Mouse (Mus musculus): Measurements from ENCODE around the gene Tspan18. TPM values are rescaled to one million over a fixed set of nuclear protein-coding genes. Genes with fewer than 3 reads are reported as not detected.

Gene Tspan18
- polyA plus RNA-seq, 1 experiment, result 10.6 TPM

DNA sequence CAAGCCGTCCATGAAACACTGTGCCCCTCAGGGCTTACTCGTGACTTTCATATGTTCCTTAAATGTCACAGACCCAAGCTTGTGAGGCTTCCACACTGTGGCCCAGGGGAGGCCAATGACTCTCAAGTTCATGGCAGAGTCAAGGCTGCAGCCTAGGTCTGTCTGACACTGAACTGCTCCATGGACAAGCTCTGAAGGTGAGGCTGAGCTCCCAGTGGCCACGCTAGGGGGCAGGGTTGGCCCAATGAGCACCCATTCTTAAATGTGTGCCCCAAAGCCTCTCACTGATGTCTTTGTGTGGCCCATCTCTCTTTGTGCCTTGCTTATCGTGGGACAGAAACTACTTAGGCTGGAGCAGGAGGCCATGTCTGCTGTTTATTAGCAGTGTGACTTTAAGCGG, 113.9 kb downstream of the Tspan18 start:
- TF ChIP-seq POLR2A (IDR thresholded peaks at IDR 0.05; ENCODE audit: low read depth, low read length) (no peak), CTCF (IDR thresholded peaks at IDR 0.05; ENCODE audit: extremely low read depth, insufficient read depth, insufficient read length, insufficient replicate concordance) (no peak)
- DNase-seq (ENCODE audit: low read depth in 1 of 2, low spot score in 2 of 2), result no peak
- WGBS, result 88% methylated on average over 5 of the region's 5 CpGs
- Histone ChIP-seq H3K27ac (ENCODE audit: insufficient read depth, low read length) (no peak overlapping the region), H3K36me3 (ENCODE audit: control insufficient read depth, insufficient read depth, low read length) (no peaks in the 10 kb centered on the region), H3K27me3 (ENCODE audit: control insufficient read depth, insufficient read depth, low read length) (no peaks in the 10 kb centered on the region), H3K4me3 (ENCODE audit: extremely low read depth, insufficient read depth, insufficient read length) (no peak overlapping the region), H3K4me1 (ENCODE audit: control insufficient read depth, insufficient read depth, insufficient read length) (no peaks in the 10 kb centered on the region; the same call in 1 of the 2 replicates)

DNA sequence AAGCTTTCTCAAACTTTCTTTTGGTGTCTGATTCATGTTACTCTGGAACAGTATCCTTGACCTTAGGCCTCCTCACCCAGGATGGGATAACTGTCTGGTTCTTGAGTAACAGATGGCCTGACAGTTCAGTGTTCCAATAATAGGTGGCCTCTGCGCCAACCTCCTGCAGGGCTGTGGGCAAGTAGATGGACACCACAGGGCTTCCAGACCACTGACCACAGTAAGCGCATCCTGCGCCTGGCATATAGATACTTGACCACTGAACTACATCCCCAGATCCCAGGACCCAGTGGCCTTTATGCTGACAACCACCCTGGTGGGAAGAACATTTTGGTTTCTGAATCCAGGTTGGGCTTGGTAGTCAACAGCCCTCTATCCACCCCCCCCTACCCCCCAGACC, 114.7 kb downstream of the Tspan18 start:
- WGBS, result 95% methylated on average over 3 of the region's 3 CpGs
- H3K4me1 ChIP-seq (ENCODE audit: control insufficient read depth, insufficient read depth, insufficient read length), result no peaks in the 10 kb centered on the region; the same call in 1 of the 2 replicates
- no peaks in the 10 kb centered on the region for H3K36me3 ChIP-seq (ENCODE audit: control insufficient read depth, insufficient read depth, low read length)
- no peak for DNase-seq (ENCODE audit: low read depth in 1 of 2, low spot score in 2 of 2)
- no peak overlapping the region for H3K4me3 ChIP-seq (ENCODE audit: extremely low read depth, insufficient read depth, insufficient read length)
- no peak overlapping the region for H3K27ac ChIP-seq (ENCODE audit: insufficient read depth, low read length)
- TF ChIP-seq POLR2A (IDR thresholded peaks at IDR 0.05; ENCODE audit: low read depth, low read length) (no peak), CTCF (IDR thresholded peaks at IDR 0.05; ENCODE audit: extremely low read depth, insufficient read depth, insufficient read length, insufficient replicate concordance) (no peak)
- no peaks in the 10 kb centered on the region for H3K27me3 ChIP-seq (ENCODE audit: control insufficient read depth, insufficient read depth, low read length)

DNA sequence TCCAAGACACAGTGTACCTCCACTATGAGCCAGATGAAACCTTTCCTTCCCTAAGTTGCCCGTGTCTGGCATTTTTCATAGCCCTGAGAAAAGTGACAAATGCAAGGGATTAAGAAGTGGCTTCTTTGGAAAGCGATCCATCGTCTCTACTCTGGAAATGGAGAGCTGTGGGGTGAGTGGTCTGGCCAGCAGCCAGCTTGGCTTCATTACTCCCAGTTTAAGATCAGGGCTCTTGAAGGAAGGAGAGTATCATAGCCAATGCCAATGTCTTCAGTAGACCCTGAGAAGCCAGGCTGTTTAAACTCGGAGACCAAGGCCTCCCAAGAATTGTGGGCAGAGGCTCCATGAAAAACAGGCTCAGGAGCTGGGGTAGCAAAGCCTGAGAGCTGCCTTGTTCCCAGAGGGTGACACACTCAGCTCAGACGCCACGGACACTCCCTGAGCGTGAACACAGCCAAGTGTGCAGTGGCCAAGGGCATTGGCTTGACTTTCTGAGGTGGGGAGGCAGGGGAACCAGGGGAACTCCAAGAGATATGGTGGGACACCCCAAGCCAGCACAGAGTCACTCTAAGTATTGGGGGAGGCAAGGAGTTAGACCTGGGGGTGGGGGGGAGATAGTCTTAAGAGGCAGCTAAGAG, 115.8 kb downstream of the Tspan18 start:
- Histone ChIP-seq H3K4me3 (ENCODE audit: extremely low read depth, insufficient read depth, insufficient read length) (no peak overlapping the region), H3K4me1 (ENCODE audit: control insufficient read depth, insufficient read depth, insufficient read length) (peaks cover 8% of the 10 kb centered on the region; the same call in 1 of the 2 replicates), H3K27me3 (ENCODE audit: control insufficient read depth, insufficient read depth, low read length) (no peaks in the 10 kb centered on the region), H3K36me3 (ENCODE audit: control insufficient read depth, insufficient read depth, low read length) (no peaks in the 10 kb centered on the region), H3K27ac (ENCODE audit: insufficient read depth, low read length) (no peak overlapping the region)
- TF ChIP-seq CTCF (IDR thresholded peaks at IDR 0.05; ENCODE audit: extremely low read depth, insufficient read depth, insufficient read length, insufficient replicate concordance), result no peak
- no peak for TF ChIP-seq POLR2A (IDR thresholded peaks at IDR 0.05; ENCODE audit: low read depth, low read length)
- DNase-seq (ENCODE audit: low read depth in 1 of 2, low spot score in 2 of 2), result no peak
- 82% methylated on average over 7 of the region's 7 CpGs for WGBS

DNA sequence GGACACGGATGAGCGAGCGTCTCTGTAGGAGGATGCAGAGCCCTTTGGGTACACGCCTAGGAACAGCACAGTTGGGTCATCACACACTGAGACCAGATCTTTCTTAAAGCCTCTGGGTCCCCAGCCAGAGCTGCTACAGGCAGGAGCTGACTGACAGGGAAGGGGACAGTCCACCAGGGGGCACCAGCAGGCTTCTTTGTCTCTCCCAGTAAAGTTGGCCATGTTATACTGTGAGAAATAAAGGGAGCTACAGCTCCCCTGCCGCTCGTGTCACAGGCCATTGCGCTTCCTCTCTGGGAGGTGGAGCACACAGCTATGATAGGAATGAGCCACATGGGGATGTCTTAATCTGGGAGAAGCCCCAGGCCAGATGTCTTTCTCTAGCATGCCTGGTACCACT, 117.3 kb downstream of the Tspan18 start:
- Histone ChIP-seq H3K4me3 (ENCODE audit: extremely low read depth, insufficient read depth, insufficient read length) (no peak overlapping the region), H3K36me3 (ENCODE audit: control insufficient read depth, insufficient read depth, low read length) (no peaks in the 10 kb centered on the region), H3K27ac (ENCODE audit: insufficient read depth, low read length) (no peak overlapping the region), H3K4me1 (ENCODE audit: control insufficient read depth, insufficient read depth, insufficient read length) (peaks cover 8% of the 10 kb centered on the region; the same call in 1 of the 2 replicates), H3K27me3 (ENCODE audit: control insufficient read depth, insufficient read depth, low read length) (no peaks in the 10 kb centered on the region)
- peak; percentile 18 to 71 for DNase-seq (ENCODE audit: low read depth in 1 of 2, low spot score in 2 of 2)
- WGBS, result 37% methylated on average over 7 of the region's 7 CpGs
- no peak for TF ChIP-seq POLR2A (IDR thresholded peaks at IDR 0.05; ENCODE audit: low read depth, low read length)
- TF ChIP-seq CTCF (IDR thresholded peaks at IDR 0.05; ENCODE audit: extremely low read depth, insufficient read depth, insufficient read length, insufficient replicate concordance), result peak; percentile 67; the same call in 1 of the 2 replicates

DNA sequence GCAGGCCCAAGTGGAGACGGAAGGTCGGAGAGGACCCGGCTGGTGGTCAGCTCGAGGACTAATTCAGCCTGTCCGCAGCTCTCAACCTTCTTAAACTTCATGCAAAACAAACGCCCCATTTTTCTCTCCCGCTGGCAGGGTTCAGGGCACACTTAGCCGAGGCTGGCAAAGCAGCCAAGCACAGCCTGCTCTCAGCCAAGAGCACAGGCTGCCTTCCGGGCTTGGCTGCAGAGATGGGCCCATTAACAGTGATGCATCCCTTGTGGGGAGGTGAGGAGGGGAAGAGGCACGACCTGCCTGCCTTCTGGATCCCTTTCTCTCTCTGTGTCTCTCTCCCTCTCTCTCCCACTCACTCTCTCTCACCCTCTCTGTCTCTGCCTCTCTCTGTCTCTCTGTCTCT, 118.5 kb downstream of the Tspan18 start:
- no peaks in the 10 kb centered on the region for H3K36me3 ChIP-seq (ENCODE audit: control insufficient read depth, insufficient read depth, low read length)

DNA sequence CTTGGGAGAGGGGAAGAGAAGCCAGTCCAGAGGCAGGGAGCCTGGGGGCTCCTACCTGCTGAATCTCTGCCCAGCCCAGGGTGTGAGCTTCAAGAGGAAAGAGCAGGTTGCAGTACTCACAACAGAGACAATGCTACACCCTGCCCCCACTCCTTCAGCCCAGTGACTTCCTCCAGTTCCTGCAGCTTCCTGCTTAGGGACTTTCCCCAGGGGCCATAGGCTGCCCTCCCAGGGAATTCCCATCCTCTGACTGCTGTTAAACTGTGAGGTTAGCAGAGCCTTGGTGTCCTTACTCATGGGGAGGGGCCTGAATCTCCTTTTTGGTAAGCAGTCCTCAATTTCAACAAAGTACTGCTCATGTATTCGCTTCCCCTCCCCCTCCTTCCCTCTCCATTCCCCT, 120.1 kb downstream of the Tspan18 start:
- no peak overlapping the region for H3K4me3 ChIP-seq (ENCODE audit: extremely low read depth, insufficient read depth, insufficient read length)
- H3K36me3 ChIP-seq (ENCODE audit: control insufficient read depth, insufficient read depth, low read length), result no peaks in the 10 kb centered on the region
- H3K4me1 ChIP-seq (ENCODE audit: control insufficient read depth, insufficient read depth, insufficient read length), result peaks cover 8% of the 10 kb centered on the region; the same call in 1 of the 2 replicates
- H3K27ac ChIP-seq (ENCODE audit: insufficient read depth, low read length), result no peak overlapping the region
- no peak for TF ChIP-seq POLR2A (IDR thresholded peaks at IDR 0.05; ENCODE audit: low read depth, low read length)
- no peak for TF ChIP-seq CTCF (IDR thresholded peaks at IDR 0.05; ENCODE audit: extremely low read depth, insufficient read depth, insufficient read length, insufficient replicate concordance)
- no peaks in the 10 kb centered on the region for H3K27me3 ChIP-seq (ENCODE audit: control insufficient read depth, insufficient read depth, low read length)
- 56% methylated on average over 1 of the region's 1 CpGs for WGBS
- no peak for DNase-seq (ENCODE audit: low read depth in 1 of 2, low spot score in 2 of 2)

More for the DNA sequence above, 118.5 kb downstream of the Tspan18 start:
- Histone ChIP-seq H3K4me3 (ENCODE audit: extremely low read depth, insufficient read depth, insufficient read length) (no peak overlapping the region), H3K4me1 (ENCODE audit: control insufficient read depth, insufficient read depth, insufficient read length) (peaks cover 8% of the 10 kb centered on the region; the same call in 1 of the 2 replicates), H3K27me3 (ENCODE audit: control insufficient read depth, insufficient read depth, low read length) (no peaks in the 10 kb centered on the region), H3K27ac (ENCODE audit: insufficient read depth, low read length) (no peak overlapping the region)
- DNase-seq (ENCODE audit: low read depth in 1 of 2, low spot score in 2 of 2), result no peak
- WGBS, result 83% methylated on average over 10 of the region's 10 CpGs
- TF ChIP-seq CTCF (IDR thresholded peaks at IDR 0.05; ENCODE audit: extremely low read depth, insufficient read depth, insufficient read length, insufficient replicate concordance) (no peak), POLR2A (IDR thresholded peaks at IDR 0.05; ENCODE audit: low read depth, low read length) (no peak)

DNA sequence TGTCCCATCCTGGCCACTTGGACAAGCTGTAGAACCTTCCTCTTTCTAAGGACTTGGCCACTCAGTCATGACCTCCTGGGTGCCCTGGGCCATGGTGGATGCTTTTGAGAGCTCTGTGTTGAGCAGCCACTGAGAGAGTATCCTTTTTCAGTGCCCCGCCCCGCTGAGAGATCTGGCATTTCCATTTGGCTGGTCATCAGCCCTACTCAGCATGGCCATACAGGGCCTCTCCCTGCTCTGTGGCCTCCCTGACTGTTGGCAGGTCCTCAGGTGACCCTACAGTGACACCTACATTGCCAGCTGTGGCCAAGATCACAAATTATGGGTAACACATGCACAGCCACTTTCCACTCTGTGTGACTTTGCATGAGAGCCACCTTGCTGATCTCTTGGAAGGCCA, 121.4 kb downstream of the Tspan18 start:
- Histone ChIP-seq H3K4me3 (ENCODE audit: extremely low read depth, insufficient read depth, insufficient read length) (no peak overlapping the region), H3K36me3 (ENCODE audit: control insufficient read depth, insufficient read depth, low read length) (no peaks in the 10 kb centered on the region), H3K27me3 (ENCODE audit: control insufficient read depth, insufficient read depth, low read length) (no peaks in the 10 kb centered on the region), H3K4me1 (ENCODE audit: control insufficient read depth, insufficient read depth, insufficient read length) (peaks cover 8% of the 10 kb centered on the region; the same call in 1 of the 2 replicates), H3K27ac (ENCODE audit: insufficient read depth, low read length) (no peak overlapping the region)
- TF ChIP-seq POLR2A (IDR thresholded peaks at IDR 0.05; ENCODE audit: low read depth, low read length) (no peak), CTCF (IDR thresholded peaks at IDR 0.05; ENCODE audit: extremely low read depth, insufficient read depth, insufficient read length, insufficient replicate concordance) (no peak)
- 98% methylated on average over 2 of the region's 2 CpGs for WGBS
- no peak for DNase-seq (ENCODE audit: low read depth in 1 of 2, low spot score in 2 of 2)
